Mouse (Mus musculus): ENCODE results near the gene Emilin2.

- TF ChIP-seq CTCF (IDR thresholded peaks at IDR 0.05; ENCODE audit: extremely low read depth, insufficient read length, insufficient replicate concordance, low read depth, low read length): no peak
- TF ChIP-seq POLR2A (IDR thresholded peaks at IDR 0.05; ENCODE audit: low read depth, low read length): no peak
Measured at GRCm38 (mm10) chr17:71303444-71303843, 8.3 kb downstream of the Emilin2 start.

Measured in small intestine, adult 2 months (tissue).